Mouse (Mus musculus) CH12.LX (cell line): Measurements from ENCODE around the gene Syt12.

ENCODE experiments used
- CHD2 ChIP-seq: IDR thresholded peaks from 2 replicates; pipeline ENCODE4 v1.6.1; 2011; ENCODE audit warnings: low read length, improper control_type of control experiment
- CTCF ChIP-seq, 2 experiments: IDR thresholded peaks in 1 of 2; conservative IDR thresholded peaks in 1 of 2; 2 replicates each; pipeline ENCODE4 v1.5.1; 2011 to 2012; ENCODE audit warnings: low read depth in 2 of 2, low read length in 2 of 2, improper control_type of control experiment in 1 of 2, inconsistent platforms in 1 of 2, mild to moderate bottlenecking in 1 of 2, moderate library complexity in 1 of 2
- E2F4 ChIP-seq: IDR thresholded peaks from 2 replicates; pipeline ENCODE4 v1.6.1; 2011; ENCODE audit warnings: low read depth, low read length, improper control_type of control experiment; ENCODE audit not compliant: insufficient replicate concordance
- EP300 ChIP-seq: IDR thresholded peaks from 2 replicates; pipeline ENCODE4 v1.6.1; 2011; ENCODE audit warnings: low read length, improper control_type of control experiment
- MAX ChIP-seq: IDR thresholded peaks from 2 replicates; pipeline ENCODE4 v1.6.1; 2011; ENCODE audit warnings: low read length, improper control_type of control experiment
- POLR2A ChIP-seq: IDR thresholded peaks from 2 replicates; pipeline ENCODE4 v1.6.1; 2011; ENCODE audit warnings: low read depth, mild to moderate bottlenecking, improper control_type of control experiment, low read length
- SMC3 ChIP-seq: IDR thresholded peaks from 2 replicates; pipeline ENCODE4 v1.6.1; 2011; ENCODE audit warnings: low read depth, low read length, improper control_type of control experiment
- TCF12 ChIP-seq: IDR thresholded peaks from 2 replicates; pipeline ENCODE4 v1.6.1; 2014; ENCODE audit warnings: low read depth, mild to moderate bottlenecking, inconsistent platforms, low read length, improper control_type of control experiment
- UBTF ChIP-seq: IDR thresholded peaks from 2 replicates; pipeline ENCODE4 v1.6.1; 2012; ENCODE audit warnings: low read depth, mild to moderate bottlenecking, inconsistent platforms, low read length, improper control_type of control experiment, moderate library complexity

- TF ChIP-seq UBTF (no peak), EP300 (no peak), POLR2A (no peak), E2F4 (no peak), CTCF (conservative IDR thresholded peaks at IDR 0.05 in 1 of 2, IDR thresholded peaks at IDR 0.05 in 1 of 2; ENCODE audit: low read depth in 2 of 2, low read length in 2 of 2) (peak; percentile 76 to 98), SMC3 (peak; percentile 42), MAX (no peak), TCF12 (no peak), CHD2 (no peak)
These were observed 36.1 kb downstream of the Syt12 start for GRCm38 (mm10) chr19:4441090-4441591.
